Mouse (Mus musculus) adrenal gland, postnatal 0 days (tissue): ENCODE measurements around the gene Esp15. TPM values are rescaled to one million over a fixed set of nuclear protein-coding genes. Genes with fewer than 3 reads are reported as not detected.

Source experiments
- polyA plus RNA-seq: library from polyadenylated mRNA; unstranded; fragments of >200 nt; fragmentation: Nextera tagmentation; extraction: Ambion mirVana; gene quantifications from 2 replicates; pipeline ENCODE4 v1.2.1, GENCODE M21; 2015

The Esp15 gene
- not detected in 2 replicates for polyA plus RNA-seq

GRCm38 (mm10) chr17:39640654-39641053 is at the start of gene Esp15:
TSS of gene Esp15 (plus strand) at chr17:39640954.

Other genes with a start within 250 kb of the Esp15 start
- gene Esp18, start 234.6 kb upstream of the Esp15 start, polyA plus RNA-seq, result not detected in 2 replicates
- gene Esp16, start 104.8 kb upstream of the Esp15 start, polyA plus RNA-seq, result not detected in 2 replicates